Mouse (Mus musculus): ENCODE measurements around the gene Abr. TPM values are rescaled to one million over a fixed set of nuclear protein-coding genes. Genes with fewer than 3 reads are reported as not detected.

Gene Abr
- polyA plus RNA-seq (2021; fragmentation: Nextera tagmentation): 88.4 and 95.9 TPM in 2 replicates
- long read RNA-seq, experiment 1, full-length matches to known transcripts: 294 of 702 reads
- long read RNA-seq, experiment 1, partial matches to known transcripts: 136 of 702 reads
- long read RNA-seq, experiment 1, other reads (novel, unspliced or antisense): 272 of 702 reads
- long read RNA-seq, experiment 2, full-length matches to known transcripts: 14 of 155 reads
- long read RNA-seq, experiment 2, partial matches to known transcripts: 23 of 155 reads
- long read RNA-seq, experiment 2, other reads (novel, unspliced or antisense): 118 of 155 reads

DNA sequence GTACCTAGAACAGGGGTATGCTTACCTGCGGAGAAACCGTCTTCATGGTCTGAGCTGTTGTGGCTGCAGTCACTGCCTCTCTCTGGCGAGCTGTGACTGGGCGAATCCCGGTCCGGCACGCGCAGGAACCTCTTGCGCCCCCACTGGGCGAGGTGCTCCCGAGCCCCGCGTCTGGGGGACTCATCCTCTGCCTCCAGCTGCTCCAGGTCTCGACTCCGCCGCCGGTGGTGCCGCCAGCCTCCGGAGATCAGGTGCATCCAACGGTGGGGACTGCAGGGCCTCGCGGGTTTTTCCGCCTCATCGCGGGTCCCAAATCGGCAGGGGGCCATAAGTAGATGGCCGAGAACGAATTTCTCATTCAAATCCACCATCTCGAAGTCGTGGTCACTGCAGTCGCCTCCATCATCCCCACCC, at the start of gene Abr:
TSS of gene Abr (minus strand) at position 163 of the 414 bp plus-strand sequence.

GRCm38 (mm10) chr11:76406702-76407583, 215.2 kb downstream of the Abr start, which contains the start of gene Timm22:
Timm22 (plus strand) TSS chr11:76406952.

GRCm38 (mm10) chr11:76398798-76399586, 223.1 kb downstream of the Abr start, which contains the start of gene Nxn:
Nxn (minus strand) TSS chr11:76399140.

Other genes with a start within 250 kb of the Abr start
- gene Nxn, start 223.2 kb downstream of the Abr start, polyA plus RNA-seq (2021; fragmentation: Nextera tagmentation): 1.9 and 2.4 TPM in 2 replicates
- gene Timm22, start 215.4 kb downstream of the Abr start, polyA plus RNA-seq (2021; fragmentation: Nextera tagmentation): 30.2 and 51.9 TPM in 2 replicates
- gene Bhlha9, start 50.2 kb upstream of the Abr start, polyA plus RNA-seq (2021; fragmentation: Nextera tagmentation): 2.4 and 4.8 TPM in 2 replicates
- gene Trarg1, start 57.5 kb upstream of the Abr start, polyA plus RNA-seq (2021; fragmentation: Nextera tagmentation): 0.69 TPM in 2 replicates
- 14.7 and 26.9 TPM in 2 replicates for gene Gosr1, start 141.3 kb upstream of the Abr start, polyA plus RNA-seq (2021; fragmentation: Nextera tagmentation)
- gene Cpd, start 224.7 kb upstream of the Abr start, polyA plus RNA-seq (2021; fragmentation: Nextera tagmentation): 6.3 and 10.1 TPM in 2 replicates